Mouse (Mus musculus): ENCODE measurements around the gene Ift20. TPM values are rescaled to one million over a fixed set of nuclear protein-coding genes. Genes with fewer than 3 reads are reported as not detected.

The Ift20 gene
- polyA plus RNA-seq, 1 experiment from 2014 or later, result 113 TPM

DNA sequence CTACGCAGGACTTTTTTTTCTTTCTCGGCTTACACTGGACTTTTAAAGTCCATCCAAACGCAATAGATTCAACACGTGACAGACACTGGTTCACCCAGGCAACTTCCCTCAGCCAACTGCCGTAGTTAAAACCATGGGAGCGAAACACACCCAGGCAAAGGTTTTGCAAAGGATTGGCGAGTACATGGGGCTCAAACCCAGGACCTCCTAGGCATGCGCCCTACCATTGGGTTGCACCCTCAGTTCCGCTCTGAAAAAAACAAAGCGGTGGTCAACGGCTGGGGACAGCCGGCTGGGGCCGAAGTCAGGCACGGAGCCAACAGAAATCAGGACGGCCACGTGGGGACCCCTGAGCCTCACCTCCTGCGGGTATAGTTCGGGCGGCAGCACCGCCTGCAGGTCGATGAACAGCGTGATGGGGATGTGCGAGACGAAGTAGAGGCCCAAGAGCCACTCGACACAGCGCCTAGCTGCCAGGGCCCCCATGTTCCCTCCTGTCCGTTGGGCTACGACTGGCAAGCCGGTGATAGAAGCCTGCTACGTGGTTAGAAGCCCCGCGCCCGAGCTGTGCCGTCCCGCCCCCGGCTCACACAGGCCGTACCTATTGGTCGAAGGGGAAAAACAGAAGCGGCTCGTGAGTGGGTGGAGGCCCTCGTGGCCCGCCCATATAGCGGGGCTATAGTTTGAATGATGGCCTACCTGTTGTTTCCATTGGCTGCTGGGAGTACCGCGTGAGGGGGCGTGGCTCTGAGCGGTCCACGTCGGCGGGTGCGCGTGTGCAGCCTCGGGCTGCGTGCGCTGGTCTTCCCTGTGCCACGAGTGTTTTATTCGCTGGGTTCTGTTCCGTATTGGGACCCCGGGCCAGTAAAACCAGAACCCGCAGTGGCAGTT, 14.3 kb downstream of the Ift20 start, which contains the start of gene Tmem97:
Gene Tmem97 (minus strand): TSS at position 610 of the 891 bp plus-strand sequence.
- Histone ChIP-seq H3K9me3 (peaks cover 5% of the 10 kb centered on the region; the same call in 1 of the 2 replicates), H3K4me3 (peak within 1 kb of the TSS; percentile 64), H3K9ac (replicated peaks) (peak within 1 kb of the TSS; percentile 59), H3K36me3 (no peaks in the 10 kb centered on the region), H3K4me2 (replicated peaks) (peak within 1 kb of the TSS; percentile 75), H3K27ac (replicated peaks) (peak within 1 kb of the TSS; percentile 81), H3K27me3 (no peaks in the 10 kb centered on the region), H3K4me1 (peaks cover 24% of the 10 kb centered on the region)
- peak; percentile 100 for ATAC-seq (replicated peaks)
- under 1% methylated on average over 60 of the region's 60 CpGs for WGBS

DNA sequence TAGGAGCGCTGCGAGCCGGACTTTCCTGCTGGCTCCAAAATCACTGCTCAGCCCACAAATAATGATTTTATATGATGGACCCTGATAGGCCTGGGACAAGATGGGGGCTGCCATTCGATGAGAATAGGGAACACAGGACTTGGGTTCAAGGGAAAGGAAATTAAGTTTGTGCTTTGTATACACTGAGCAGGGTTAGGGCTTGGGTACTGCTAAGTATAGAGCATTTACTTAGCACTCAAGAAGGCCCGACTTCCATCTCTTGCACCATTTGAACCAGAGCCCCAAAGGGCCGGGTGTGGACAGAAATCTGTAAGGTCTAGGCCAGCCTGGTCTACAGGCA, 14.9 kb downstream of the Ift20 start:
- peak; percentile 63 for ATAC-seq (replicated peaks)
- H3K4me2 ChIP-seq (replicated peaks), result peak overlapping the region; percentile 75
- H3K9ac ChIP-seq (replicated peaks), result peak overlapping the region; percentile 42
- peak overlapping the region; percentile 64 for H3K4me3 ChIP-seq
- 34% methylated on average over 6 of the region's 6 CpGs for WGBS
- peaks cover 5% of the 10 kb centered on the region; the same call in 1 of the 2 replicates for H3K9me3 ChIP-seq
- peak overlapping the region; percentile 81 for H3K27ac ChIP-seq (replicated peaks)
- H3K4me1 ChIP-seq, result peaks cover 24% of the 10 kb centered on the region
- no peaks in the 10 kb centered on the region for H3K27me3 ChIP-seq
- H3K36me3 ChIP-seq, result no peaks in the 10 kb centered on the region

DNA sequence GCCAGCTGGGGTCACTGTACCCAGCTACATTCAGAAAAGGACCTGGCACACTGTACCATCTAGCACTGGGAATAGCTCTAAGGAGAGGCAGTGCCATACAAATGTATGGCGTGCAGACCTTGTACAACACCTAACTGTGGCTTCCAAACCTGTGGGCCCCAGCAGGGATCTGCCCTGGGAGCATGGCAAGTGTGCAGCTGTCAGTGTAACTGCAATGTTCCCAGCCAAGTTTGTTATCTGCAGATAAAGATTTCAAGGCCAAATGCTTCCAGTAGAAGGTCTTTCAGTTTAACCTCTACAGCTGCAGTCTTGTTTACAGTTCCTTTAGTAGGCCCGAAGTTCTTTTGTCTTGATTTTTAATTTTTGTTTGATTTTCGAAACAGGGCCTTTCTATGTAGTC, 19.5 kb downstream of the Ift20 start:
- Histone ChIP-seq H3K27ac (replicated peaks) (no peak overlapping the region), H3K9me3 (peaks cover 5% of the 10 kb centered on the region; the same call in 1 of the 2 replicates)
- 85% methylated on average over 3 of the region's 3 CpGs for WGBS

DNA sequence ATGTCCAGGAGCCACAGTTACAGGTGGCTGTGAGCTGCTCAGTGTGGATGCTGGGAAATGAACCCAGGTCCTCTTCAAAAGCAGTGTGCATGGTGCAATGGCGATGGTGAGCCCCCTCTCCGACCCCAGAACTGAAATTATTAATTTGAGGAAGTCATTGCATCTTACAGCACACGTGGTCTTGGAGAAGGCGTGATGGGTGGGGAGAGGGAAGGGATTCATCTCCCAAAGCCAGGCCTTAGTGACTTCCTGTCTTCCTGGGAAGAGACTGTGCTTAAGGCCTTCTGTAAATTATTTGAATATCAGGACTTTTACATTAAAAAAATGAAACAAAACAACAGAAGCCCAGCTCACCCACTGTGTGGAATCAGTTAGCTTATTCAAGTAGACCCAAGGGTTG, 19.9 kb downstream of the Ift20 start:
- Histone ChIP-seq H3K36me3 (no peaks in the 10 kb centered on the region), H3K4me1 (0 out of 2 replicates have a peak, but pooled peaks cover 2% of the 10 kb centered on the region), H3K9me3 (peaks cover 5% of the 10 kb centered on the region; the same call in 1 of the 2 replicates), H3K27ac (replicated peaks) (no peak overlapping the region), H3K4me2 (replicated peaks) (no peak overlapping the region), H3K27me3 (no peaks in the 10 kb centered on the region), H3K9ac (replicated peaks) (no peak overlapping the region), H3K4me3 (no peak overlapping the region)
- ATAC-seq (replicated peaks), result no peak
- 79% methylated on average over 4 of the region's 4 CpGs for WGBS

More for the DNA sequence above, 19.5 kb downstream of the Ift20 start:
- Histone ChIP-seq H3K4me2 (replicated peaks) (no peak overlapping the region), H3K4me3 (no peak overlapping the region), H3K27me3 (no peaks in the 10 kb centered on the region), H3K36me3 (no peaks in the 10 kb centered on the region), H3K4me1 (0 out of 2 replicates have a peak, but pooled peaks cover 3% of the 10 kb centered on the region), H3K9ac (replicated peaks) (no peak overlapping the region)
- ATAC-seq (replicated peaks), result no peak

DNA sequence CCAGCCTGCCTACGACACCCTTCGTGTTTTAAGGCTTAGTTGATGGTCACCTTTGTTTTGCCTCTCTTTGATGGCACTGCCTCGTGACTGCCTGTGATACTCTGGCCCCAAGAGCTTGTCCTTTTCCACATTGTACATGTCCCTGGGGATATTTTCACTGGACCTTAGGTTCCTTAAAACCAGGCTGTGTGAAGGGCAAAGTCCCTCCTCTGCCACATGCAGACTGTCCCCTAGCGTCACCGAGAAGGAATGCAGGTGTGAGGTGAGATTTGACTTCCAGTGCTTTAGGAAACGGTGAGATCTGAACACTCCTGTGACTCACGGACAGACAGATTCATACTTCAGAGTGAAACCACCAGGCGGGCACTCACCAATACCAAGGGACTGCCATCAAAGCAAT, 21.1 kb downstream of the Ift20 start:
- Histone ChIP-seq H3K4me3 (no peak overlapping the region), H3K4me2 (replicated peaks) (no peak overlapping the region), H3K36me3 (no peaks in the 10 kb centered on the region), H3K9me3 (peaks cover 5% of the 10 kb centered on the region; the same call in 1 of the 2 replicates), H3K27me3 (no peaks in the 10 kb centered on the region), H3K4me1 (no peaks in the 10 kb centered on the region), H3K27ac (replicated peaks) (0 out of 2 replicates have a peak overlapping the region, but pooled peaks have one; percentile 7), H3K9ac (replicated peaks) (no peak overlapping the region)
- 56% methylated on average over 8 of the region's 8 CpGs for WGBS
- no peak for ATAC-seq (replicated peaks)

DNA sequence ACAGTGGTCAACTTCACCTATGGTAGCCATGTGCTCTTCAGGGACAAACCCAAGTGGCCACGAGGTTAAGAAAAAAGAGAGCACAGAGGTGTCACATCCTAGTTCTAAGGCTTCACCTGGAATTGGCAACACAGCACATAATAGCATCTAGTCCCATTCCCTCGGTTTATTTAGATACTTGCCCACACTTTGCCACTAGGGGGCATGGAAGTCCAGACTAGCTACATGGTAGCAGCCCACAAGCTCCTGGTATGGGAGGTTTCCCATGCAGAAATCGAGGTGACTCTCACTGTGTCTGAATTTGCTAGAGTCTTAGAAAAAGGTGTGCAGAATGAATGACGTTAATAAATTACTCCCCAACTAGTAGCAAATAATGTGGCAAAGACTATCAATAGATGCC, 24.3 kb downstream of the Ift20 start:
- Histone ChIP-seq H3K36me3 (0 out of 2 replicates have a peak, but pooled peaks cover 2% of the 10 kb centered on the region), H3K4me1 (no peaks in the 10 kb centered on the region), H3K27me3 (no peaks in the 10 kb centered on the region)

GRCm38 (mm10) chr11:78566775-78567174, 30.6 kb downstream of the Ift20 start:
- Histone ChIP-seq H3K4me1 (no peaks in the 10 kb centered on the region), H3K9me3 (no peaks in the 10 kb centered on the region), H3K27ac (replicated peaks) (no peak overlapping the region), H3K9ac (replicated peaks) (no peak overlapping the region), H3K27me3 (no peaks in the 10 kb centered on the region), H3K4me3 (no peak overlapping the region), H3K4me2 (replicated peaks) (no peak overlapping the region), H3K36me3 (peaks cover 28% of the 10 kb centered on the region)
- 86% methylated on average over 6 of the region's 6 CpGs for WGBS
- no peak for ATAC-seq (replicated peaks)

More for the DNA sequence above, 24.3 kb downstream of the Ift20 start:
- Histone ChIP-seq H3K4me2 (replicated peaks) (no peak overlapping the region), H3K4me3 (no peak overlapping the region), H3K9me3 (no peaks in the 10 kb centered on the region), H3K9ac (replicated peaks) (no peak overlapping the region), H3K27ac (replicated peaks) (no peak overlapping the region)
- 15% methylated on average over 4 of the region's 4 CpGs for WGBS
- ATAC-seq (replicated peaks), result peak; percentile 63

DNA sequence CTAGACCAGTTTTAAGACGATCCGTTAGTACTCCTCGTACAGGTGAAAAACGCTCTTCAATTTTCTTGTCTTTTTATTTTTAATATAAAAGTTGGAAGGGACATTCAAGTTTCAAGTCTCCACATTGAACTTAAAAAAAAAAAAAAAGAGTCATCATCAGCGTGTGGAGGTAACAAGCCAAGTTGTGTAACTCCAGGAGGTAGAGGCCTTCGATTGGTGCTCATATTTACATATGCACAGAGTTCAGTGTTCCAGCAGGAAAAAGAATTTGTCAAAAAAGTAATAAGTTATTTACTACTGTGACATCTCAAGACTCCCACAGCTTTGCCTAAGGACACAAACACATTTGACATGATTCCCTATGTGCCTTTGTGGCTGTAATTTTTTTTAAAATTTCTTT, 31.5 kb downstream of the Ift20 start:
- Histone ChIP-seq H3K4me3 (no peak overlapping the region), H3K4me2 (replicated peaks) (no peak overlapping the region), H3K9ac (replicated peaks) (no peak overlapping the region), H3K36me3 (peaks cover 36% of the 10 kb centered on the region), H3K9me3 (no peaks in the 10 kb centered on the region), H3K27ac (replicated peaks) (no peak overlapping the region), H3K27me3 (no peaks in the 10 kb centered on the region), H3K4me1 (no peaks in the 10 kb centered on the region)
- WGBS, result 92% methylated on average over 6 of the region's 6 CpGs
- no peak for ATAC-seq (replicated peaks)

- no peak overlapping the region for H3K4me2 ChIP-seq (replicated peaks)
- no peak overlapping the region; the same call in 1 of the 2 replicates for H3K27ac ChIP-seq (replicated peaks)
- 90% methylated on average over 10 of the region's 10 CpGs for WGBS
- ATAC-seq (replicated peaks), result no peak
- H3K36me3 ChIP-seq, result peaks cover 41% of the 10 kb centered on the region
- no peaks in the 10 kb centered on the region for H3K9me3 ChIP-seq
- H3K4me3 ChIP-seq, result no peak overlapping the region
- no peaks in the 10 kb centered on the region for H3K27me3 ChIP-seq
- H3K9ac ChIP-seq (replicated peaks), result no peak overlapping the region
- no peaks in the 10 kb centered on the region for H3K4me1 ChIP-seq
These were observed 32.7 kb downstream of the Ift20 start for GRCm38 (mm10) chr11:78568827-78569226.

GRCm38 (mm10) chr11:78569806-78570205, 33.6 kb downstream of the Ift20 start:
- Histone ChIP-seq H3K4me2 (replicated peaks) (no peak overlapping the region), H3K9me3 (no peaks in the 10 kb centered on the region), H3K27me3 (no peaks in the 10 kb centered on the region), H3K27ac (replicated peaks) (no peak overlapping the region), H3K4me3 (no peak overlapping the region), H3K9ac (replicated peaks) (no peak overlapping the region), H3K4me1 (no peaks in the 10 kb centered on the region), H3K36me3 (peaks cover 47% of the 10 kb centered on the region)
- no peak for ATAC-seq (replicated peaks)
- WGBS, result 77% methylated on average over 3 of the region's 3 CpGs

DNA sequence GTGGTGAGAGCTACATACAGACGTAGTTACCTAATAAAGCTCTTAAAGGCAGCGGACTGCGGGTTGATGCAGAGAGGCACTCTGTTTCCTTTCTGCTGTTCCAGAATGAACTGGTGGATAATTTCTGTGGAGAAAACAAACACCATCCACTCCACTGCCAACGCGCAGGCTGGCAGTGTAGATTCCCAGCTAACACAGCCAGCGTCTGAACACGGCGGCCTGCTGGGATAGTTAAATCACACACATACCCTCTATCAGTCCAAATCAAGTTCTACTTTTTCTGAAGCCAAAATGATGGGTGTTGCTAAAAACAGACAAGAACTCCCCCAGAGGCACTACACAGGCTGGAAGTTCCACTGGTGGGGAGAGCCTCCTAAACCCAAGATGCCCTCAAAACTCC, 35.3 kb downstream of the Ift20 start:
- no peak for ATAC-seq (replicated peaks)
- Histone ChIP-seq H3K36me3 (peaks cover 47% of the 10 kb centered on the region), H3K4me3 (no peak overlapping the region), H3K9ac (replicated peaks) (no peak overlapping the region), H3K4me1 (no peaks in the 10 kb centered on the region), H3K9me3 (no peaks in the 10 kb centered on the region), H3K4me2 (replicated peaks) (no peak overlapping the region), H3K27ac (replicated peaks) (no peak overlapping the region), H3K27me3 (no peaks in the 10 kb centered on the region)
- 90% methylated on average over 8 of the region's 8 CpGs for WGBS

GRCm38 (mm10) chr11:78571854-78572253, 35.7 kb downstream of the Ift20 start:
- no peak overlapping the region for H3K4me2 ChIP-seq (replicated peaks)
- no peaks in the 10 kb centered on the region for H3K9me3 ChIP-seq
- ATAC-seq (replicated peaks), result no peak
- 90% methylated on average over 6 of the region's 6 CpGs for WGBS
- H3K9ac ChIP-seq (replicated peaks), result no peak overlapping the region
- no peaks in the 10 kb centered on the region for H3K4me1 ChIP-seq
- no peak overlapping the region for H3K4me3 ChIP-seq
- no peak overlapping the region for H3K27ac ChIP-seq (replicated peaks)
- H3K27me3 ChIP-seq, result no peaks in the 10 kb centered on the region
- H3K36me3 ChIP-seq, result peaks cover 47% of the 10 kb centered on the region

Measured in forebrain, embryonic 15.5 days (tissue).